Mouse (Mus musculus) layer of hippocampus, postnatal 36 days (tissue): ENCODE measurements around the gene Nipal3. TPM values are rescaled to one million over a fixed set of nuclear protein-coding genes. Genes with fewer than 3 reads are reported as not detected.

Experiments used
- DNase-seq, 2 experiments: peaks; one replicate each; pipeline ENCODE4 v3.0.0; 2022
- total RNA-seq, 2 experiments: library from RNA; stranded (reverse); gene quantifications; 2 replicates each; pipeline ENCODE4 v1.2.3; 2021

The Nipal3 gene
- total RNA-seq, 2 experiments from 2014 or later = 78.2 to 85.6 TPM

GRCm38 (mm10) chr4:135433443-135434394 is 61.1 kb downstream of the Nipal3 start, which contains the start of gene Rcan3:
TSS of gene Rcan3 (minus strand) at chr4:135433853.
- peak; percentile 31 to 47 for DNase-seq

- peak; percentile 11 to 14 for DNase-seq
Observed at GRCm38 (mm10) chr4:135433086-135433442, 61.8 kb downstream of the Nipal3 start.

GRCm38 (mm10) chr4:135429990-135430760 is 64.7 kb downstream of the Nipal3 start:
- no peak for DNase-seq

GRCm38 (mm10) chr4:135429383-135429782 is 65.5 kb downstream of the Nipal3 start:
- DNase-seq = no peak

GRCm38 (mm10) chr4:135426587-135426986 is 68.3 kb downstream of the Nipal3 start:
- DNase-seq = no peak

- peak; percentile 77 for DNase-seq
Observed at GRCm38 (mm10) chr4:135425625-135426024, 69.2 kb downstream of the Nipal3 start.

GRCm38 (mm10) chr4:135420961-135421360 is 73.9 kb downstream of the Nipal3 start:
- DNase-seq = no peak

GRCm38 (mm10) chr4:135420416-135420815 is 74.4 kb downstream of the Nipal3 start:
- no peak for DNase-seq

- DNase-seq = no peak
Observed at GRCm38 (mm10) chr4:135419996-135420395, 74.8 kb downstream of the Nipal3 start.

- DNase-seq = no peak
Observed at GRCm38 (mm10) chr4:135416367-135416766, 78.5 kb downstream of the Nipal3 start.

GRCm38 (mm10) chr4:135413491-135413890 is 81.3 kb downstream of the Nipal3 start:
- DNase-seq = no peak

GRCm38 (mm10) chr4:135411633-135412032 is 83.2 kb downstream of the Nipal3 start:
- peak; percentile 19 to 28 for DNase-seq

GRCm38 (mm10) chr4:135406180-135406579 is 88.7 kb downstream of the Nipal3 start:
- DNase-seq = no peak

- DNase-seq = no peak
Observed at GRCm38 (mm10) chr4:135404916-135405315, 89.9 kb downstream of the Nipal3 start.

GRCm38 (mm10) chr4:135404048-135404447 is 90.8 kb downstream of the Nipal3 start:
- no peak for DNase-seq

GRCm38 (mm10) chr4:135401881-135402280 is 93.0 kb downstream of the Nipal3 start:
- no peak for DNase-seq

GRCm38 (mm10) chr4:135397991-135398390 is 96.8 kb downstream of the Nipal3 start, which contains the start of gene Ncmap:
TSS of gene Ncmap (minus strand) at chr4:135398227.
- no peak for DNase-seq

- DNase-seq = no peak
Observed at GRCm38 (mm10) chr4:135397551-135397950, 97.3 kb downstream of the Nipal3 start.

- no peak for DNase-seq
Observed at GRCm38 (mm10) chr4:135396303-135396702, 98.5 kb downstream of the Nipal3 start.
